ENCODE assay signal across 13 mouse cellular contexts in genomic region chr3:34441266-34441665, GRCm38 (mm10).
A peak's percentile ranks its signal among the peaks of the same experiment; 100 is the strongest.
DNase-seq lines count a peak whose midpoint lies in the region; ATAC-seq lines count a peak whose summit lies in the region.
"Had no signal": no experiment of that assay in that cellular context is flagged by ENCODE, and none has a peak within 500 bp of the region (broad histone marks: within the 10 kb centered on the region; RNA-seq: fewer than 3 reads in every experiment).

No protein-coding gene starts in this region.

- H3K9ac ChIP-seq in forebrain, embryonic 13.5 days, result no peak overlapping the region
- H3K9ac ChIP-seq in neural tube, embryonic 14.5 days (replicated peaks; ENCODE audit: low read depth, low read length), result no peak overlapping the region
- no peak overlapping the region for H3K9ac ChIP-seq in intestine, embryonic 15.5 days
- H3K9ac ChIP-seq: liver, postnatal 0 days had no signal

- ATAC-seq in forebrain, embryonic 13.5 days, result 0 out of 2 replicates have a peak, but pooled peaks have one; percentile 20
- ATAC-seq in neural tube, embryonic 14.5 days (ENCODE audit: low read depth), result peak; percentile 41; the same call in 1 of the 2 replicates
- no peak for ATAC-seq in erythroblast, adult 5-6 weeks (replicated peaks; ENCODE audit: low FRiP score, poor library complexity, severe bottlenecking)
- ATAC-seq in intestine, embryonic 15.5 days, result no peak
- ATAC-seq: liver, postnatal 0 days had no signal

- H3K27me3 ChIP-seq in forebrain, embryonic 13.5 days, result peaks cover 7% of the 10 kb centered on the region; the same call in 1 of the 2 replicates
- H3K27me3 ChIP-seq in neural tube, embryonic 14.5 days (ENCODE audit: control insufficient read depth, insufficient read depth, low read length), result no peaks in the 10 kb centered on the region
- H3K27me3 ChIP-seq in intestine, embryonic 15.5 days (replicated peaks), result no peaks in the 10 kb centered on the region

- peak; percentile 33 to 67 for DNase-seq in layer of hippocampus, adult 18-20 months (ENCODE audit: low spot score in 2 of 2)
- DNase-seq in layer of hippocampus, adult 9-10 months (ENCODE audit: low spot score), result no peak
- DNase-seq in layer of hippocampus, postnatal 14 days (ENCODE audit: low spot score in 2 of 2), result peak; percentile 33 to 62
- no peak for DNase-seq in liver
- DNase-seq: cerebellum, postnatal 25 days; heart, adult 18-20 months; kidney, postnatal 14 days; liver, postnatal 0 days had no signal

- peaks cover 54% of the 10 kb centered on the region for H3K4me1 ChIP-seq in forebrain, embryonic 13.5 days
- no peaks in the 10 kb centered on the region for H3K4me1 ChIP-seq in neural tube, embryonic 14.5 days (ENCODE audit: control insufficient read depth, insufficient read depth, low read length)
- no peaks in the 10 kb centered on the region for H3K4me1 ChIP-seq in intestine, embryonic 15.5 days (replicated peaks)

- WGBS in forebrain, embryonic 13.5 days, result 4% methylated on average over 5 of the region's 5 CpGs
- WGBS in neural tube, embryonic 14.5 days, result 13% methylated on average over 5 of the region's 5 CpGs
- WGBS in intestine, embryonic 15.5 days, result 67% methylated on average over 5 of the region's 5 CpGs

- 0 out of 2 replicates have a peak overlapping the region, but pooled peaks have one; percentile 10 for H3K4me2 ChIP-seq in forebrain, embryonic 13.5 days
- H3K4me2 ChIP-seq in neural tube, embryonic 14.5 days (ENCODE audit: low read depth, low read length), result no peak overlapping the region
- no peak overlapping the region for H3K4me2 ChIP-seq in intestine, embryonic 15.5 days (replicated peaks)

- H3K36me3 ChIP-seq in forebrain, embryonic 13.5 days (ENCODE audit: poor library complexity, severe bottlenecking), result no peaks in the 10 kb centered on the region
- H3K36me3 ChIP-seq in neural tube, embryonic 14.5 days (ENCODE audit: control insufficient read depth, insufficient read depth, low read length), result no peaks in the 10 kb centered on the region
- no peaks in the 10 kb centered on the region for H3K36me3 ChIP-seq in intestine, embryonic 15.5 days

- H3K27ac ChIP-seq in forebrain, embryonic 13.5 days, result peak overlapping the region; percentile 69
- peak overlapping the region; percentile 60; the same call in 1 of the 2 replicates for H3K27ac ChIP-seq in neural tube, embryonic 14.5 days (ENCODE audit: low read depth, low read length)
- H3K27ac ChIP-seq in intestine, embryonic 15.5 days, result no peak overlapping the region

- no peaks in the 10 kb centered on the region for H3K9me3 ChIP-seq in forebrain, embryonic 13.5 days (replicated peaks)
- H3K9me3 ChIP-seq in neural tube, embryonic 14.5 days (ENCODE audit: control insufficient read depth, low read length), result no peaks in the 10 kb centered on the region
- no peaks in the 10 kb centered on the region for H3K9me3 ChIP-seq in intestine, embryonic 15.5 days

- H3K4me3 ChIP-seq in forebrain, embryonic 13.5 days, result no peak overlapping the region
- no peak overlapping the region for H3K4me3 ChIP-seq in neural tube, embryonic 14.5 days (ENCODE audit: low read depth, low read length)
- no peak overlapping the region for H3K4me3 ChIP-seq in intestine, embryonic 15.5 days (replicated peaks)
- H3K4me3 ChIP-seq: myocyte had no signal

Comparison
In these comparisons a context has a peak if more than half of its experiments do, and no peak if none do; other contexts are left out.
1. DNase-seq: peak in layer of hippocampus, adult 18-20 months (2 of 2) and layer of hippocampus, postnatal 14 days (2 of 2); none in layer of hippocampus, adult 9-10 months (single experiment) and liver (single experiment).
2. ATAC-seq: peak in forebrain, embryonic 13.5 days (single experiment) and neural tube, embryonic 14.5 days (single experiment); none in erythroblast, adult 5-6 weeks (single experiment) and intestine, embryonic 15.5 days (single experiment).